ENCODE assay signal across 9 mouse cellular contexts in genomic region chr17:27242194-27243189, GRCm38 (mm10). TPM values are rescaled to one million over a fixed set of nuclear protein-coding genes. Genes with fewer than 3 reads are reported as not detected.
DNase-seq lines count a peak whose midpoint lies in the region; ATAC-seq and TF ChIP-seq lines count a peak whose summit lies in the region.
"Had no signal": no experiment of that assay in that cellular context is flagged by ENCODE, and none has a peak within 500 bp of the region (broad histone marks: within the 10 kb centered on the region; RNA-seq: fewer than 3 reads in every experiment).

No protein-coding gene starts in this region.

- H3K4me2 ChIP-seq in forebrain, embryonic 13.5 days: no peak overlapping the region
- no peak overlapping the region for H3K4me2 ChIP-seq in forebrain, embryonic 11.5 days (ENCODE audit: low read depth, low read length, severe bottlenecking)
- H3K4me2 ChIP-seq in heart, embryonic 15.5 days: peak overlapping the region; percentile 32

- H3K27ac ChIP-seq in forebrain, embryonic 13.5 days: peak overlapping the region; percentile 88
- H3K27ac ChIP-seq in forebrain, embryonic 11.5 days (ENCODE audit: low read depth, low read length): no peak overlapping the region
- peak overlapping the region; percentile 65 for H3K27ac ChIP-seq in heart, embryonic 15.5 days
- H3K27ac ChIP-seq in left cerebral cortex, adult 2 months: no peak overlapping the region

- no peaks in the 10 kb centered on the region for H3K27me3 ChIP-seq in forebrain, embryonic 13.5 days
- no peaks in the 10 kb centered on the region for H3K27me3 ChIP-seq in forebrain, embryonic 11.5 days (ENCODE audit: control insufficient read depth, insufficient read depth, low read length)
- H3K27me3 ChIP-seq in heart, embryonic 15.5 days: 0 out of 2 replicates have a peak, but pooled peaks cover 9% of the 10 kb centered on the region

- no peak for DNase-seq in forebrain, embryonic 11.5 days (ENCODE audit: low spot score)
- peak; percentile 32 to 47 for DNase-seq in B cell, adult 2 months
- peak; percentile 78 for DNase-seq in cerebellum, adult 11-12 months
- peak; percentile 78 to 79 for DNase-seq in left cerebral cortex, adult 2 months (ENCODE audit: extremely low spot score in 1 of 2, low spot score in 2 of 2)
- DNase-seq in ovary, postnatal 14 days (ENCODE audit: low spot score): peak; percentile 72
- no peak for DNase-seq in thymus, postnatal 10 days (ENCODE audit: low spot score in 2 of 2)

- H3K4me1 ChIP-seq in forebrain, embryonic 13.5 days: peaks cover 41% of the 10 kb centered on the region
- H3K4me1 ChIP-seq in forebrain, embryonic 11.5 days (replicated peaks; ENCODE audit: control insufficient read depth, insufficient read depth, low read length): peaks cover 12% of the 10 kb centered on the region
- peaks cover 54% of the 10 kb centered on the region for H3K4me1 ChIP-seq in heart, embryonic 15.5 days (replicated peaks)

- H3K9ac ChIP-seq in forebrain, embryonic 13.5 days: no peak overlapping the region
- no peak overlapping the region for H3K9ac ChIP-seq in forebrain, embryonic 11.5 days (ENCODE audit: low read length)
- H3K9ac ChIP-seq in heart, embryonic 15.5 days: no peak overlapping the region

- ATAC-seq in forebrain, embryonic 13.5 days: peak; percentile 34
- no peak for ATAC-seq in forebrain, embryonic 11.5 days (replicated peaks; ENCODE audit: low FRiP score)
- ATAC-seq in heart, embryonic 15.5 days (replicated peaks; ENCODE audit: insufficient number of reproducible peaks, insufficient read depth, low FRiP score, low read depth): peak; percentile 43; the same call in 1 of the 2 replicates

- TF ChIP-seq CTCF in left cerebral cortex, adult 2 months (IDR thresholded peaks at IDR 0.05): no peak

- WGBS in forebrain, embryonic 13.5 days: 39% methylated on average over 16 of the region's 18 CpGs
- 73% methylated on average over 18 of the region's 18 CpGs for WGBS in forebrain, embryonic 11.5 days
- 39% methylated on average over 18 of the region's 18 CpGs for WGBS in heart, embryonic 15.5 days

- intact Hi-C loops in left cerebral cortex, adult 2 months (cut with DNase I): no loop called here

- no peaks in the 10 kb centered on the region for H3K9me3 ChIP-seq in forebrain, embryonic 13.5 days (replicated peaks)
- H3K9me3 ChIP-seq in forebrain, embryonic 11.5 days (ENCODE audit: control insufficient read depth, low read length): no peaks in the 10 kb centered on the region
- H3K9me3 ChIP-seq in heart, embryonic 15.5 days (replicated peaks): no peaks in the 10 kb centered on the region

- no peak overlapping the region for H3K4me3 ChIP-seq in forebrain, embryonic 13.5 days
- no peak overlapping the region for H3K4me3 ChIP-seq in forebrain, embryonic 11.5 days (ENCODE audit: low read depth, low read length)
- H3K4me3 ChIP-seq in heart, embryonic 15.5 days: no peak overlapping the region
- H3K4me3 ChIP-seq in left cerebral cortex, adult 2 months: no peak overlapping the region
- H3K4me3 ChIP-seq: erythroblast, embryonic 14.5 days had no signal

- no peaks in the 10 kb centered on the region for H3K36me3 ChIP-seq in forebrain, embryonic 13.5 days (ENCODE audit: poor library complexity, severe bottlenecking)
- no peaks in the 10 kb centered on the region for H3K36me3 ChIP-seq in forebrain, embryonic 11.5 days (ENCODE audit: control insufficient read depth, insufficient read depth, low read length)
- H3K36me3 ChIP-seq in heart, embryonic 15.5 days: no peaks in the 10 kb centered on the region

RNA-seq across cellular contexts. Expression of gene Lemd2, which starts 38.2 kb away (rescaled TPM):
- polyA plus RNA-seq in forebrain, embryonic 13.5 days (2015; fragmentation: Nextera tagmentation; extraction: Ambion mirVana): 14.6 and 16.4 TPM in 2 replicates
- 18.1 and 27.8 TPM in 2 replicates for polyA plus RNA-seq in forebrain, embryonic 11.5 days (2014; fragmentation: Nextera tagmentation; extraction: Ambion mirVana)
- 7.2 and 10.5 TPM in 2 replicates for polyA plus RNA-seq in heart, embryonic 15.5 days (2015; fragmentation: Nextera tagmentation; extraction: Ambion mirVana)
- 10 to 100 TPM; 45.3 to 45.7 TPM for total RNA-seq in left cerebral cortex, adult 2 months (2021)

Comparison
In these comparisons a context has a peak if more than half of its experiments do, and no peak if none do; other contexts are left out.
1. H3K27ac ChIP-seq: peak in forebrain, embryonic 13.5 days (single experiment) and heart, embryonic 15.5 days (single experiment); none in forebrain, embryonic 11.5 days (single experiment) and left cerebral cortex, adult 2 months (single experiment).
2. DNase-seq: peak in B cell, adult 2 months (2 of 2), cerebellum, adult 11-12 months (single experiment), left cerebral cortex, adult 2 months (2 of 2) and ovary, postnatal 14 days (single experiment); none in forebrain, embryonic 11.5 days (single experiment) and thymus, postnatal 10 days (0 of 2).